Mouse (Mus musculus) ovary, adult 18-20 months (tissue): Measurements from ENCODE around the gene Pts.

ENCODE experiments used
- DNase-seq: peaks from one replicate; pipeline ENCODE4 v3.0.0; 2022; ENCODE audit warnings: low spot score, mixed read lengths

Gene Pts

DNA sequence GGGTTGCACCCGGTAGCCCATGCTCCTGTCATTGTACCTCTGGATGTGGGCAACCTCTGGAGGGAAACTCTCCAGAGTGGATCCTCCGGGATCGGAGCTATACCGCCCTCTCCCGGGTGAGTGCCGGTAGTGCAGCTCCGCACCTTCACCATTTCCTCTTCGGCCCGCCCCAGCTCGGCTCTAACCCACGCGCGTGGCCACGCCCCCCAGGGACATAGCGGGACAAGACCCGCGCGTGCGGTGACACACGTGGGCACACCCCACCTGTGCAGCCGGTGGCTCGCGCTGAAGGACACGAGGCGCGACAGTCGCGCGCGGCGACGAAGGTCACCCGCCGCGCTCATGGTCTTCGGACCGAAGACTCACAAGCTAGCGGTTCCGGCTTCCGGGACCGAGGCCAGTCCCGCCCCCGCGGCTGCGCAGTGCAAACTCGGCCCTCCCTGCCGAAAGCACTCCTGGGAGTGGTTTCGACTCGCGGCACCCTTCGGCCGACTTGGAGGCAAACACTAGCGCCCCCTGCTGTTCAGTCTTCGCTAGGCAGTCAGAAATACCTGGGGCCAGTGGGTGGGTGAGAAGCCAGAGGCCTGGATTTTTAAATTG, at the start of gene Pts:
TSS of gene Pts (minus strand) at position 432 of the 600 bp plus-strand sequence.
- DNase-seq = peak; percentile 95

DNA sequence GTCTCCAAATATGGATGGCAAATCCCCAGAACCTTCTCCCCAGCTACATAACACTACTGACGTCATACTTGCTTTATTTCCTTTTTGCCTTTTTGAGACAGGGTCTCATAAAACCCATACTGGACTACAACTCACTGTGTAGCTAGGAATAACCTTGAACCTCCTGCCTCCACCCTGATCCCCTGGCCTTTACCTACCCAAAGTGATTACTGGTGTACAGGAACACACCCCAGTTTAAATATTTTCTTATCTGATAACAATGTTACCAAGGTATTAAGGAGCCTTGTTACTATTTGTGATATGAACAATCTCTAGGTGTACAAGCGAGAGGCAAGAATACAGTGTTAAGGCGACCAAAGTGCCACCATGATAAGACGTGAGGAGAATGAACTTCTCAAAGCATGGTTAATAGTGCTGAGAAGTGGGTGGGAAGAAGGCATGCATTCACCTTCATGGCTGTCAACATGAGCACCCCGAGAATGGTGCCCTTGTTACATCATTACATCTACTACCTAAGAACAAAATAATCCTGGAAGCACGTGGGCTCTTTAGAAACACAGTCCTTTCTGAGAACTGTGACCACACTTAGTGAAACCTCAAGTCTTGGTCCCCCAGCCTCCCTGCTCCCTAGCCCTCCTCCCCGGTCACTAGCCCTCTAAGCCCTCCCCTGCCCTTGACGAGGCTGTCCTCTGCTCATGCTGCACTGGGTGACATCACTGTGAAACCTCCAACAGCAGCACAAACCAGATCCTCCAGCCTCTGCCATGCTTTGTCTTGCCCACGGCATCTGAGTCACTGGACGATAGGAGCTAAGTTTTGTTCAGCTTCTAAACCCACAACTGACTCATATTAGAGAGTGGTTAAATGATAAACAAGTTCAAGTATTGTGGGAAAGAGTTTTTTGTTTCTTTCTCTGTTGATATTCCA, 41.3 kb upstream of the Pts start:
- no peak for DNase-seq

DNA sequence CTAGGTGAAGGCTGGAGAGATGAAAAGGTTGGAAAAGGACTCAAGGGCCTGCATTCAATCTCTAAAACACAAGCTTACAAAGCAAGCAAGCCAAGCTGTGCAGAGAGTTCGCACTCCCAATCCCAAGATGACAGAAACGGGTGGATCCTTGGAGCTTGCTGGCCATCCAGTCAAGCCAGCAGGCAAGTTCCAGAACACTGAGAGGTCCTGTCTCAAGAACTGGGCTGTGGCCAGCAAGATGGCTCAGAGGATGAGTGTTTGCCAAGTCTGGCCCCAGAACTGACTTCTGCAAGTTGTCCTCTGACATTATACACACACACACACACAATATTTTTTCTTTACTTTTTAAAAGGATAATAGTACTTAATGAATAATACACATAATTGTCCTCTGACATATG, 39.4 kb upstream of the Pts start:
- DNase-seq = no peak

DNA sequence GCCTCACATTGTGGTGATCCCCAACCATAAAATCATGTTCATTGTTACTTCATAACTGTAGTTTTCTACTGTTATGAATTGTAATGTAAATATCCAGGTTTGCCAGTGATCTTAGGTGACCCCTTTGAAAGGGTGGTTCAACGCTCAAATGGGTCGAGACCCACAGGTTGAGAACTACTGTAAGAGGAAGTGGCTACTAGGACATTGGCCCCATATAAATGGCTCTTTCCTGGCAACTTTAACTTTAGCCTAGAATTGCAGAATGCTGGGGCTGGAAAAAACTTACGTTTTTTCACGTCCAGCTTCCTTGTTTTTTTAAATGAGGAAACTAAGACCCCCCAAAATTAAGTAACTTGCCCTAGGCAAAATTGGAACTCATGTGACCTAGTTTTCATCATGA, 38.8 kb upstream of the Pts start:
- no peak for DNase-seq

DNA sequence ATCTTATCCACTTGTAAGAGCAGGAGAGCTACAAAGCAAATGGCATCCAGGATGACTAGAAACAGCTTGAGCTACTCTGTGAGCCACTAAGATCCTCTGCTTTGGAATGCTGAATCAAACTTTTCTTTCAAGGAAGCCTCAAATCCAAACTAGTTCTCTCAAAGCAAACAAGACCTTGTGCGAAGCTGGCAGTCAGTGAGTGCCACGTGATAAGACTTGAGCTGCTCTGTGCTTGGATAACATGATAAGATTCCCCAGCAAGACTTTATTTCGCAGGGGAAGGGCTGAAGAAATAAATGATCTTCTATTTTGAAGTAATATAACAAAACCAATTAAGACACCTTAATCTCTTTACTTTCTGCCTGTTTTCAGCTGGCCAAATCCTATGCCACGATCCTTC, 37.4 kb upstream of the Pts start:
- DNase-seq = peak; percentile 50

DNA sequence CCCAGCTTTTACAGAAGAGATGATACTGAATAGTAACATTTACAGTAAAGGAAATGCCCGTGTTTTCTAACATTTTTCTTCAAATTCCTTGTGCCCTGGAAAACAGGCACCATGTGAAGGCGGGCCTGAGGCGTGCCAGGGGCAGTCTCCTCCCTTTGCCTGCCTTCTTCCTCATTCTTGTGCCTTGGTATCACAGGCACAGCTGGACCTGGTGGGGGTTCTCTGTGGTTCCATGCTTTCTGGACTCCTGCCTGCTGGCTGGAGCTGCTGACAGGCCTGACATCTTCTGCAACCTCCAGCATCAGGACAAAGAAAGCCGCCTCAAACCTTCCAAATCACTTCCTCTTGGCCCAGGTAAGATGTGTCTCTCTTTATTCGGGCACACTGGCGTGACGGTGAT, 36.6 kb upstream of the Pts start:
- DNase-seq = peak; percentile 51

DNA sequence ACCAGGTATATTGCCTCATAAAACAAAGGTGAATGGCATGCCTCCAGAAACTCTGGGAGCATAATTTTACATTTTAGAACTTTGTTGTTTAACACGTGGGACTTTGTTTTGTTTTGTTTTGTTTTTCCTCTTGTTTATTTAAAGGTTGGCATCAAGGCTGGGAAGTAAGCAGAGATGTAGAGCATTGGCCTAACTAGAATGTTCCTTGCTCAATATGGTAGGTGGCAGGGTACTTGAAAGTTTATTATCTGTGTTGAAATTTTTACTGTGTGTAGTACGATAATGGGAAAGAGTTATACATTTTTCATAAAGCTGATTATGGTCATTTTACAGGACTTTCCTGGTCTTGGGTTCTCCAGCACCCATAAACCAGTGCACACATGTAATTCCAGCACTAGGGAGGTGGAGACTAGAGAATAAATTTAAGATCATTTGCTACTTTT, 33.4 kb upstream of the Pts start:
- DNase-seq = no peak

DNA sequence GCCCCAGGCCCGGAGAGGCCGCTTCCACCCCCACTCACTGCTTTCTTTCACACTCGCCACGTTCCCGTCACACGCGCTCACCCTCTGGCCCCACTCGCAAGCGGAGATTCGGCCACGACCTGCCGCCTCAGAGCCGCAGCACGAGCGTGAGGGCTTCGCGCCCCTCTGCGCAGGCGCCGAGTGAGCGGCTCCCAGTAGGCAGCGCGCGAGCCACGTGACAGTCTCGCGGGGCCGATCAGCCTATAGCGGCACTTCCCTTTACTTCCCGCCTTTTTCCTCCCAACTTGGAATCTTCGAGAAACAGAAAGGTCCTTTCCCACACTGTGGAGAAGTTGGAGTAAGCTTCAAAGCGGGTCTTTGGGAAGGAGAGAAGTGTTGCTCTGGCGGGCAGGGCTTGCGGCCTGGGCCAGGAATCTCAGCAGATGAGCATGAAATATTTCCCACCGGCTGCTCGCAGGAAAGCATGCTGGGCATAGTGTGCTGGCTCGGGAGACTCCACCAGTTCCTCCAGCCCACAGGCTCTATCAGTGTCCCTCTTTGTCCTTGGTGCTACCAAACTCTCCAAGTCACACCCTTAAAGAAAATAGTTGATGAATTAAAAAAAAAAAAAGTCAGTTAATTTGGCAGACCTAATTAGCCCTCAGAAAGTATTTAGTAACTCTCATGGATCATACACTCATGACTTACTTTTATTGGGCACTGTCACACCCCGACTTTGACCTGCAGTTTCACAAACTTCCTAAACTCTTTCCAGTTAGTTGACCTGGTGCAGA, 32.8 kb upstream of the Pts start, which contains the start of gene Tex12:
TSS of gene Tex12 (minus strand) at position 181 of the 773 bp plus-strand sequence.
- no peak for DNase-seq

DNA sequence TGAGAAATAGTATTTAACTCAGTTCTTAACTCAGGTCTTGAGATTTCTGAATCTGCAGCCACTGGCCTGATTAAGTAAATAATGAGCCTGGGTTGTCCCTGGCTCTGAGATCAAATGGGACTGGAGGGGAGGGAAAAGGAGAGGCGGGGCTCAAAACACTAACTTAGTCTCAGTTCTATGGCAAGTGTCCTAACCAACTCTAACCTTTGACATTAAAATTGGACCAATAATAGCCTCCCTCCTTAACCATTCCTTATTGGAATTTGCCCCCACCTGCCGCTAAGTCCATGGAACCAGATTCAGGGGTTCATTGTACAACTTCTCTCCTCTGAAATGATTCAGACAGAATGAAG, 26.5 kb upstream of the Pts start, which contains the start of gene Bco2:
TSS of gene Bco2 (minus strand) at position 88 of the 353 bp plus-strand sequence.
- no peak for DNase-seq

DNA sequence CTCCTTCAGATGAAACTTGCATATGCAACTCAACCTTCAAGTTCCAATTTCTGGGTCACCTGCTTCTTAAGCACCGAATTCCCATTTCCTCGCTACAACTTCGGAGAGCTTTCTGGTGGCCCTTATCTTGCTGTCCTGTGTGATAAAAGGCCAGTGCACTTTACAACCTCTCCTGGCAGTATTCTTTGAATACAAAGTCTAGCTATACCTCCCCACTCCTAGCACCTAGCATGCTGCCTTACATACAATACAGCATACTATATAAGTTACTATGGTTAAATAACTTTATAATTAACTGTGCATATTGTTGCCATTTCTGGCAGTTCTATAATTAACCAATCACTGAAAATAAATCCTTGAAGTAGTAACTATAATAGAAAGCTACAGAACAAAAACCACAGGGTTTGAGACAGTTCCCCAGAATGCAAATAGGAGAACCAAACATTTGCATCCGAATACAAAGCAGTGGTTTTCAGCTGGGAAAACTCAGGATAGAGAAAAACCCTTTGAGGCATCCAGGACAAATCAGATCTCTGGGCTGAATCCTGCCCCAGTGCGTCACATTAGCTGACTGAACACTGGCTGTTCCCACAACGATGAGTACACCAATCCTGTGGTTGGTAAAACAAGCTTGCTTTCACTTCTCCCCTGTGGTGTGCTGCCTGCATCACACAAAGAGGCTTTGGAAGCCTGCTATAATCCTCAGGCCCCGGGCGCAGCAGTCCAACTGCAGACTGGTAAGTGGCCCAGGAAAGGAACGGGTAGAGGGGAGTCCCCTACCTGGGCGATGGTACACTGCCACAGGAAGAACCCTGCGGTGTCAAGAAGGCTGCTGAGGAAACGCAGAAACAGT, 25.9 kb upstream of the Pts start, which contains the start of gene Il18:
TSS of gene Il18 (plus strand) at position 587 of the 853 bp plus-strand sequence.
- DNase-seq = peak; percentile 24

DNA sequence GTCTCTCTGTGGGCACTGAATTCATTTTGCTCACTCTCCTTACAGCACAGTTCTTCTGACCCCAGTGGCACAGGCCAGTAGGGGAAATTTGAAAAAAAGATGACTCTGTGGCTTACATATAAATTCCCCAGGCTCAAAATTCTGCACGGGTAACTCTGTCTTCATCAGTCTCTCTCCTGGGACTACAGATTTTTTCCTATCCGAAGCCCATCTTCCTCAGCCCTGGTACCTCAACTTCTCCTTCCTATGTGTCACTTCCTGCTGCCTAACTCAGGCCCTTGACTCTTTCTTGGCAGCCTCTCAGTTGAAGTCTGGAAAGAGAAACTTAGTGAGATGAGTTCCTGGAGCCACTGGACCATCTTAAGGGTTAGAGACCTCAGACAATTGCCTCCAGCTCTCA, 25.0 kb upstream of the Pts start:
- no peak for DNase-seq

DNA sequence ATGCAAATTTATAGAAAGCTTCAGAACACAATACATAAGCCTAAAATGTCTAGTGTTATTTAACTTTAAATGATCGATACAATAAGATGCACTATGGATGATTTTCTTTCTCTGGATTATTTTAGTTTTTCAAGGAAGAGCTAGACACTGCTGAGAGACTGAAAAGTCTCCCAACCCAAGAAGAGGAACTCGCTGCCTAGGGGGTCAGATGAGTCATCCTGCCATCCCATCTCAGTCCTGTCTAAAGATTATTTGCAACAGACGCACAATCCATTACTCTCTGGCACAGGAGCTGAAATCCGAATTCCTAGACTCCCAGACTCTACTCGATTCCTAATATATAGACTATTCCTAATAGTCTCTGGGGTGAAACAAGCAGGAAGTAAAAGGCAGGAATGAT, 23.7 kb upstream of the Pts start:
- DNase-seq = no peak

DNA sequence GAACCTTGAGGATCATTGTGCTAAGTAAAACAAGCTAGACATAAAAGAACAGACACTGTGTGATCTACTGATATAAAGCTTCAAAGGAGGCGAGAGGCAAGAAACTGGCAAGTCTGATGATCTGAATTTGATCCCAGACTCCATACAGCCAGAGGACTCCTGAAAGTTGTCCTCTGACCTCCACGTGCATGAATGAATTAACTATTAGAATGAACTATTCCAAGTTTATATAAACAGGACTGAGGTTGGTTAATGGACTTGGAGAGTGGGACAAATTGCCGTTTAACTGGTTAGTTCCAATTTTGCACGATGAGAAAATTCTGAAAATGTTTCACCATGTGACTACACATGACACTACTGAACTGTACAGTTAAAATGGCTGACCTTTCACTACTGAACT, 20.4 kb upstream of the Pts start:
- no peak for DNase-seq

DNA sequence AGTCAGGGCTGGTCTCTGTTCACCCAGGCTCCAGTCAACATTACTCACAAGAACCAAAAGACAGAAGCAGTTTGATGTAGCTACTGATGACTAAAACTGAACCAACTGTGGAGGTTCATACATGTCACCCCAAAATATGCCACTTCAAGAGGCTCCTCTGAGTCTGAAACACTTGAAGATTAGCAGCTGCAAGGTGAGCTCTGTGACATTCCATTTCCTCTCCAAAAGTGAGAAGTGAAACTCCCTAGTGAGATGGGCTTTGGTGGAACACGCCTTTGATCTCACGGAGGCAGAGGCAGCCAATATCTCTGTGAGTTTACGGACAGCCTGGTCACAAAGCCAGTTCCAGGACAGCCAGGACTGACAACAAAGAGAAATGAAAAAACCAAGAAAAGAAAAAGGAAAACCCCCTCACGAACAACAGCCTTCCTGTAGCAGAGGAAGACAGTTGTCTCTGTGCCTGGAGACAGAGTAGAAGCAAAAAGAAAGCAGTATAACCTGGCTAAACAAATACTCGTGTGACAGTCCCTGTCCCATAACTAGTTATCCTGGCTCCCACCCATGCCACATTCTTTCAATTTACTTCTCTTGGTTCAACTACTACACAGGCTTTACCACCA, 19.4 kb upstream of the Pts start:
- DNase-seq = no peak

DNA sequence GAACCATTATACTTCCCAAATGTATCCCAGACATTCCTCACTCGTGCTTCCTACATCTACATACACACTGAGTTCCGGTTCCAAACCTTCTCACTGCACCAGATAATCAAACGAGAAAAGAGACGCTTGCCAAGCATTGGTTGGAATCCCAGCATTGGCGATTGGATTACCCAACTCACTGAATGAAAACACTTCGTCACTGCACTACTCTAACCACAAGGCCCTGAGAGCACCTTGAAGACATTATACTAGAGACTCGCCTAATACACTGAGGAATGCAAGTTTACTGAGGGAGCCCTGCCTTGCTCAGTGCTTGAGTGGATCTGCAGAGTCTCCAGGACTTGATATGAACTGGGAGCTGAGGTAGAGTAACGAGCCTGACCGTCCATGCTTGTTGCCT, 13.9 kb upstream of the Pts start:
- no peak for DNase-seq

DNA sequence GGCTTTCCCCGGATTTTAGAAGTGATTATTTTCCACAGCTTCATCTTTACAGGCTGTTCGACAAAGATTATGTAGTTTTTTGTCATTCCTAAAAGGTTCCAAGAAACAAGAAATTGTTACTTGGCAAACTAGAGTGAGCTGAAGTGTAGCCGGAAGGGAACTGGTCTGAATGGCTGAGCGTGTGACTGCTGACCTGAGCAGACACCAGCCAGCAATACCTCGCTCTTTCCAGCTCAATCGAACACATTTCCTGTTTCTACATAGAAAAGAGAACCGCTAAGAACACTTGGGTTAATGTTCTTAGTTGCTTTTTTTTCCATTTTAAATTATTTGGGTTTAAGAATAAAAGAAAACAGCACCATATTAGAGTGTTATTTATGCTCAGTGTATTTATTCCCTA, 11.6 kb upstream of the Pts start:
- no peak for DNase-seq

DNA sequence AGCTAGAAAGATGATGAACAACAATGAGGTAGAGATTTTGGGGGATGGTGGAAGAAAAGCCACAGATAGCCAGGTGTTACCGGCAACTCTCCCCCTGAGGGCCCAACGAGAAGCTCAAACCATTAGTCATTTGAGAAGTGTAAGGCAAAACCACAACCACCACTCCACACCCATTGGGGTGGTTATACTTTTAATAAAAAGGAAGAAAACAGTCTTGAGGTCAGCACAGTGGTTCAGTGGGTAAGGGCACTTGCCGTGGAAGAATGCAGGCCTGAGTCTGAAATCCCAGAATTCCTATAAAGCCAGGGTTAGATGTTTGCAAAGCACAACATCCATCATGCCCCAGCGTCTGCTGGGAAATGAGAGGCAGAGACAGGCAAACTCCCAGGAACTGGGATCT, 8.8 kb upstream of the Pts start:
- no peak for DNase-seq

DNA sequence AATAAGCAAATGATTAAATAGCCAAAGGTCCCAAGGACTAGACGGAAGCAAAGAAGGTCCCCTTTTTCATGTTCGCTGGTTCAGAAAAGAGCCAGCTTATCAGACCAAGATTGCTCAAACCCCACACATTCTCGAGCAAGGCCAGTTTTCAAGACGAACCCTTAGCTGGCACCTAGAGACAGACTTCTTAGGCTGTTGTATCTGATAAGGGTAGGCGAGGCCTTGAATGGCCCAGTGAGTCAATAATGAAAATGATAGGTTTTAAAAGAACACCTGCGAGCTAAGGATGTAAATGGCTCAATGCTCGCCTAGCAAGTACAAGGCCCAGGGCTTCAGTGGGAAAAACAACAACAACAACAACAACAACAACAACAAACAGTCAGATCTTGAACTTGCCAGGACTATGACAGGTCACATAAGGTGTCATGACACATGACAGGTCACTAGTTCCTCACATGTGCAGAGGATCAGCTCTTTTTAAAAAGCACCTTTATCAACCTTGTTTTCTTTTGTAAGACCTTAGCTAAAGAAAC, 8.1 kb upstream of the Pts start:
- no peak for DNase-seq

DNA sequence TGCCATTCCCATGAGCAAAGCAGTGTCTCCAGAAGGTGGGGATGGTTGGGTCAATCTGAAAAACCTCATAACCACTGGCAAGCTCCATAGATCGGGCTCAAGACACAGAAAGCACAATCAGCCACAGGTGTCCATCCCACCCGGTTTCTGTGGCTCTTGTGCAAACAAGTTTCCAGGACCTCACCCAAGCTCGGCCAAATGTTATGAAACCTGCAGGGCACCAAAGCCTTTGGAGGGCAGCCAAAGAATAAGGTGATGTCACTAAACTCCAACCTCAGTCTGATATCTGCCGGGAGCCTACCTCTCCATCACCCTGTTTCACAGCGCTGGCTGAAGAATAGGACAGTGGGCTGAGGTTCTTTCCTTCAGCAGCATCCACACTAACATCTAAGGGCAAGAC, 7.4 kb upstream of the Pts start:
- no peak for DNase-seq

DNA sequence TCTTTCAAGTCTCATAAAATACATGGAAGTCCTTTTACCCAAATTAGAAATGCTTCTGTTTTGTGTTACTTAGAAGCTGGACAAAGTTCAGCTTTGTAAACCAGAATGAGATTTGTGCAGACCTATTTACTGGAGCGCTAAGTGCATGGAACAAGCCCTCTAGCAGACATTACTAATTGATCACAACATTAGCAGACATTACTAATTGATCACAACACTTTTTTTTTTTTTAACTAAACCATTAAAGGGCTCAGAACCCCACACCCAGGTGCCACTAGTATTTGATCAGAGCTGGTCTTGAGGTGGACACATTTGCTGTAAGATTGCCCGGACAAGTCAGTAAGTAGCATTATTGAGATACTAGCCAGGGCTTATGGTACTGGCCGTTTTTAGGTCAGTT, 5.3 kb upstream of the Pts start:
- no peak for DNase-seq

DNA sequence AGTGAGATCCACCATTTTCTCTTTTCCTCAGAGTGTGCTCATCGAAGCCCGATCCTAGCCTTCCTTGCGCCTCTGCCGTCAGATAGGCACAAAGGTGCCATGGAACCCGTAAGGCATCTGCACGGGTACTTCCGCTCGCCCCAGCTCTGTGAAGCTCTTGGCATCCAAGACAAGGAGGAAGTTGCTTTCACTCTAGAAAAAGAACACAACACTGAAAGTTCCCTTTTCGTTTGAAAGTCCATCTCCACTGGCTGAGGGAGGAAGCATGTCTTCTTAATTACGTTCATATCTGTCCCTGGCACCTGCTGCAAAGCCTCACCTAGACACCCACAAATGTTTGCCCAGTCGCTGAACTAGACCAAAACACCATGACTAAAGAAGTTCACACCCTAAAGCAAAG, 4.8 kb upstream of the Pts start:
- DNase-seq = no peak
